Mouse (Mus musculus): Measurements from ENCODE around the gene Zfp366. TPM values are rescaled to one million over a fixed set of nuclear protein-coding genes. Genes with fewer than 3 reads are reported as not detected.

The Zfp366 gene
- total and polyA plus RNA-seq, 3 experiments: not detected

DNA sequence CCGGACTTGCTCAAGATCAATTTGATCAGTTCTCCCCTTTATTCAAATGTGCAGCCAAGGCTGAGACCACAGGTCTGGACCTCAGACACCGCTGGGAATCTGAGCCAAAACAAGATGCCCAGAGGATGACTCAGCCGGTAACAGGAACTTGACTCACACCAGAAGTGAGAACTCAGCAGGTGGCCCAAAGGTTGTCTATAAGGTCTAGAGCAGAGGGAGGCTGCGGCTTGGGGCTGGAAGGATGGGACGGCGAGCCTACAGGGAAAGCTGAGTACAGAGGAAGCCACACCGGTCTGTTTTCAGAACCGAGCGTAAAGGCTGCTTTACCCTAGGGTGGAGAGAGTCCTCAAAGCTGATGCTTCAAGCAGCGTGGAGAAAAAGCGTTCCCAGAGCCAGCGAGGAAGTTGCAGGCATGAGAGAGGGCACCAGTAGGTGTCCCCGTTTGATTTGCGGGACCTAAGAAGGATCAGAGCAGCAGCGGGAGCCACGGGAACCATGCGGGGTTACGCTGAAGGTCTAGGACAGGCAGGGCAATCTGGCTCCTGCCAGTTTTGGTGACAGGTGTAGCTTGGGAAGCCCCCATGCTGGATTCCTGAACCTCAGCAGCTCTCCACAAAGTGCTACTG, 32.2 kb upstream of the Zfp366 start:
- H3K4me2 ChIP-seq (ENCODE audit: insufficient read depth, low read depth, poor library complexity, severe bottlenecking): peak overlapping the region; percentile 60
- in situ Hi-C loops (cut with MboI; ENCODE audit: low pct_ligation_motif_present, low pct_unique_long_range_greater_than_20kb, low sequenced_read_pairs): no loop called here
- H3K27ac ChIP-seq (ENCODE audit: insufficient read depth, low read depth): no peak overlapping the region
- peaks cover 4 to 17% of the 10 kb centered on the region in 2 experiments; a peak in 3 of 4 replicates for H3K4me1 ChIP-seq (ENCODE audit: control insufficient read depth in 1 of 2, insufficient read depth in 2 of 2)
- H3K4me3 ChIP-seq (replicated peaks in 1 of 3; ENCODE audit: low read depth in 2 of 3, low read length in 2 of 3, poor library complexity in 1 of 3): no peak overlapping the region
- peak; percentile 76 for DNase-seq (ENCODE audit: extremely low read depth)
- H3K9me3 ChIP-seq (replicated peaks; ENCODE audit: low read length): peaks cover 18% of the 10 kb centered on the region
- no peak overlapping the region for H3K9ac ChIP-seq (ENCODE audit: insufficient read depth, low read depth)
- dilution Hi-C loops (cut with MboI; ENCODE audit: extremely low pct_ligation_motif_present, extremely low pct_unique_long_range_greater_than_20kb, low sequenced_read_pairs): no loop called here
- no peaks in the 10 kb centered on the region for H3K79me2 ChIP-seq (replicated peaks; ENCODE audit: control insufficient read depth, extremely low read depth, insufficient read depth, poor library complexity, severe bottlenecking)
- TF ChIP-seq JUND (conservative IDR thresholded peaks at IDR 0.05; ENCODE audit: low read depth, low read length) (peak; percentile 77), KAT2A (IDR thresholded peaks at IDR 0.05; ENCODE audit: insufficient replicate concordance, low read length) (no peak), UBTF (IDR thresholded peaks at IDR 0.05; ENCODE audit: low read depth, low read length) (no peak), CHD2 (IDR thresholded peaks at IDR 0.05; ENCODE audit: low read length) (peak; percentile 54; the same call in 1 of the 2 replicates), BHLHE40 (IDR thresholded peaks at IDR 0.05; ENCODE audit: low read depth, low read length) (peak; percentile 67), MAFK (IDR thresholded peaks at IDR 0.05; ENCODE audit: insufficient replicate concordance, low read length) (no peak; the same call in 1 of the 2 replicates), ETS1 (conservative IDR thresholded peaks at IDR 0.05; ENCODE audit: low read depth, low read length) (peak; percentile 86), TCF12 (IDR thresholded peaks at IDR 0.05; ENCODE audit: low read depth, low read length) (peak; percentile 87), ELF1 (IDR thresholded peaks at IDR 0.05; ENCODE audit: low read depth, low read length) (no peak), IRF4 (IDR thresholded peaks at IDR 0.05; ENCODE audit: low read depth, low read length) (peak; percentile 90), RCOR1 (conservative IDR thresholded peaks at IDR 0.05; ENCODE audit: low read depth, low read length) (peak; percentile 46; the same call in 1 of the 2 replicates), JUN (IDR thresholded peaks at IDR 0.05; ENCODE audit: insufficient read depth, low read depth, low read length) (peak; percentile 84), EP300 (IDR thresholded peaks at IDR 0.05; ENCODE audit: low read length) (peak; percentile 94)
- no peaks in the 10 kb centered on the region for H3K36me3 ChIP-seq (replicated peaks in 1 of 2; ENCODE audit: control insufficient read depth in 1 of 2, insufficient read depth in 1 of 2, low read length in 1 of 2)
- peaks cover 13% of the 10 kb centered on the region for H3K27me3 ChIP-seq (replicated peaks)

DNA sequence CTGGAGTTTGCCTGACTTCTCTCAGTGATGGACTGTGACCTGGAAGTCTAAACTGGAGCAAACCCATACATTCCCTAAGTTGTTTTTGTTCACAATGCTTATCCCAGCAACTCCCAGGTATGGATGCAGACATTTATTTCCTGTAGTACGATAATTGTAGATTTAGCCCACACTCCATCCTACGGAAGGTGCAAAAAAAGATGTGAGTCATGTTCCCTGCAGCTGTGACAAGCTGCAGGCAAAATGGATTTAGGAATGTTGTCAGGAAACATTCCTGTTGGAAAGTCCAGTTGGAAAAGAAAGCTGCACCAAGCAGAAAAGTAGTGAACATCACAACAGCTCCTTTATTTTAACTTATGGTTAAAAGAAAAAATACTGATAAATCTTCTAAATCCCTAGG, 26.9 kb upstream of the Zfp366 start:
- no peak for DNase-seq (ENCODE audit: extremely low read depth)
- no peak overlapping the region for H3K9ac ChIP-seq (ENCODE audit: insufficient read depth, low read depth)
- no peaks in the 10 kb centered on the region for H3K36me3 ChIP-seq (replicated peaks in 1 of 2; ENCODE audit: control insufficient read depth in 1 of 2, insufficient read depth in 1 of 2, low read length in 1 of 2)
- in situ Hi-C loops (cut with MboI; ENCODE audit: low pct_ligation_motif_present, low pct_unique_long_range_greater_than_20kb, low sequenced_read_pairs): no loop called here
- no peaks in the 10 kb centered on the region for H3K79me2 ChIP-seq (replicated peaks; ENCODE audit: control insufficient read depth, extremely low read depth, insufficient read depth, poor library complexity, severe bottlenecking)
- no peak overlapping the region for H3K4me2 ChIP-seq (ENCODE audit: insufficient read depth, low read depth, poor library complexity, severe bottlenecking)
- peaks cover 2% of the 10 kb centered on the region for H3K27me3 ChIP-seq (replicated peaks)
- dilution Hi-C loops (cut with MboI; ENCODE audit: extremely low pct_ligation_motif_present, extremely low pct_unique_long_range_greater_than_20kb, low sequenced_read_pairs): no loop called here
- H3K4me3 ChIP-seq (replicated peaks in 1 of 3; ENCODE audit: low read depth in 2 of 3, low read length in 2 of 3, poor library complexity in 1 of 3): no peak overlapping the region
- no peak for TF ChIP-seq MXI1 (IDR thresholded peaks at IDR 0.05; ENCODE audit: low read depth, low read length)
- no peak for TF ChIP-seq JUND (conservative IDR thresholded peaks at IDR 0.05; ENCODE audit: low read depth, low read length)
- TF ChIP-seq USF2 (conservative IDR thresholded peaks at IDR 0.05; ENCODE audit: low read depth, low read length): no peak
- no peak for TF ChIP-seq GABPA (IDR thresholded peaks at IDR 0.05; ENCODE audit: insufficient replicate concordance, low read depth, low read length)
- TF ChIP-seq TCF12 (IDR thresholded peaks at IDR 0.05; ENCODE audit: low read depth, low read length): no peak
- TF ChIP-seq BHLHE40 (IDR thresholded peaks at IDR 0.05; ENCODE audit: low read depth, low read length): no peak
- no peak for TF ChIP-seq ETS1 (conservative IDR thresholded peaks at IDR 0.05; ENCODE audit: low read depth, low read length)
- no peak for TF ChIP-seq EP300 (IDR thresholded peaks at IDR 0.05; ENCODE audit: low read length)
- TF ChIP-seq KAT2A (IDR thresholded peaks at IDR 0.05; ENCODE audit: insufficient replicate concordance, low read length): no peak
- no peak for TF ChIP-seq MAFK (IDR thresholded peaks at IDR 0.05; ENCODE audit: insufficient replicate concordance, low read length)
- no peak for TF ChIP-seq JUN (IDR thresholded peaks at IDR 0.05; ENCODE audit: insufficient read depth, low read depth, low read length)
- TF ChIP-seq IRF4 (IDR thresholded peaks at IDR 0.05; ENCODE audit: low read depth, low read length): no peak
- TF ChIP-seq SMC3 (IDR thresholded peaks at IDR 0.05; ENCODE audit: low read depth, low read length): no peak
- TF ChIP-seq HCFC1 (IDR thresholded peaks at IDR 0.05; ENCODE audit: low read depth, low read length): no peak
- no peak for TF ChIP-seq E2F4 (IDR thresholded peaks at IDR 0.05; ENCODE audit: insufficient replicate concordance, low read depth, low read length)
- no peak for TF ChIP-seq RCOR1 (conservative IDR thresholded peaks at IDR 0.05; ENCODE audit: low read depth, low read length)
- peaks cover 24% of the 10 kb centered on the region for H3K9me3 ChIP-seq (replicated peaks; ENCODE audit: low read length)
- H3K4me1 ChIP-seq (ENCODE audit: control insufficient read depth in 1 of 2, insufficient read depth in 2 of 2): peaks cover 4 to 19% of the 10 kb centered on the region in 2 experiments; a peak in 3 of 4 replicates
- no peak overlapping the region for H3K27ac ChIP-seq (ENCODE audit: insufficient read depth, low read depth)
